10 mouse cellular contexts compared by ENCODE assay signal in the genomic region with DNA sequence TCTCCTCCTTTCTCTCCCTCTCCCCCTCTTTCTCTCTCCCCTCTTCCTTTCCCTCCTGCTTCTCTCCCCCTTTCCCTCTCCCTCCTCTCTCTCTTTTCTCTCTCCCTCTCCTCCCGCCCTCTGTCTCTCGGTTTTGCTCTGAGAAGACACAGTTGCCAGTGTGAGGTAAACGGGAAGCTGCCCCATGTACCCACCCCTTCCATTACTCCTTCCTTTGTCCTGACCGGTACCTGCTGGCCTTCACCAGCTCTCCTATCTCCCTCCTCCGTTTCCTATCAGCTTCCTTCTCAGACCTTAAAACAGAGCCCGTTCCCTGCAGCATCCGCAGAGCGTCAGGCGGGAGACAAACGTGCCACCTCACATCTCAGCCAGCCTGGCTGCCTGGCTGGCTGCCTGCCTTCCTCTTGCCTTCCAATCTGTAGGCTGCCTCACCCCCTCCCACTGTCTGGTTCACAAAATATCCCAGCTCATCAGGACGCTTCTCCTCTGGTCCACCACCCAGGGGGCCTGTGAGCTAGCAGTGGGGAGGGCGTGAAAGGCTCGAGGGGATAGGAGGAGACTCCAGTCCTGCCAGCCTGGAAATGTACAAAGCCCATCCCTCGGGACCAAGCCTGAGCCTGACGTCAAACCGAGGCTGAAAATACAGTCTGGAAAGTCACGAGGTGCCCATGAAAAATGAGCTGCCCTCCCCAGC. TPM values are rescaled to one million over a fixed set of nuclear protein-coding genes. Genes with fewer than 3 reads are reported as not detected.
DNase-seq lines count a peak whose midpoint lies in the region; ATAC-seq and TF ChIP-seq lines count a peak whose summit lies in the region.
"Had no signal": no experiment of that assay in that cellular context is flagged by ENCODE, and none has a peak within 500 bp of the region (broad histone marks: within the 10 kb centered on the region; RNA-seq: fewer than 3 reads in every experiment).

No protein-coding gene starts in this region.

- 0 out of 2 replicates have a peak overlapping the region, but pooled peaks have one; percentile 7 for H3K4me3 ChIP-seq in kidney, postnatal 0 days (replicated peaks; ENCODE audit: low read depth, low read length)
- no peak overlapping the region for H3K4me3 ChIP-seq in kidney, adult 2 months (ENCODE audit: insufficient read depth, low read depth, low read length)
- peak overlapping the region; percentile 48 for H3K4me3 ChIP-seq in heart, embryonic 10.5 days
- H3K4me3 ChIP-seq in stomach, embryonic 15.5 days (replicated peaks) = peak overlapping the region; percentile 13; the same call in 1 of the 2 replicates

- no peaks in the 10 kb centered on the region for H3K4me1 ChIP-seq in kidney, postnatal 0 days (replicated peaks; ENCODE audit: insufficient read depth, low read length)
- no peaks in the 10 kb centered on the region for H3K4me1 ChIP-seq in kidney, adult 2 months (ENCODE audit: control insufficient read depth, insufficient read depth, low read length)
- H3K4me1 ChIP-seq in heart, embryonic 10.5 days = peaks cover 11% of the 10 kb centered on the region
- peaks cover 6% of the 10 kb centered on the region; the same call in 1 of the 2 replicates for H3K4me1 ChIP-seq in stomach, embryonic 15.5 days

- no peaks in the 10 kb centered on the region for H3K36me3 ChIP-seq in kidney, postnatal 0 days (ENCODE audit: insufficient read depth, low read length)
- no peaks in the 10 kb centered on the region for H3K36me3 ChIP-seq in kidney, adult 2 months (ENCODE audit: control insufficient read depth, insufficient read depth, low read length)
- H3K36me3 ChIP-seq in heart, embryonic 10.5 days = no peaks in the 10 kb centered on the region
- H3K36me3 ChIP-seq in stomach, embryonic 15.5 days = no peaks in the 10 kb centered on the region

- 0 out of 2 replicates have a peak, but pooled peaks have one; percentile 49 for ATAC-seq in kidney, postnatal 0 days (replicated peaks; ENCODE audit: low FRiP score, low read depth)
- ATAC-seq in stomach, embryonic 15.5 days (ENCODE audit: insufficient read depth, low FRiP score, low read depth) = peak; percentile 35; the same call in 1 of the 2 replicates
- no peak for ATAC-seq in erythroblast, adult 5-6 weeks (replicated peaks; ENCODE audit: low FRiP score, poor library complexity, severe bottlenecking)

- peak; percentile 38 for DNase-seq in kidney, postnatal 0 days (ENCODE audit: low spot score)
- DNase-seq in kidney, adult 2 months = no peak
- DNase-seq in embryo, embryonic 10.5 days (ENCODE audit: low spot score) = peak; percentile 36
- DNase-seq in heart, embryonic 10.5 days (ENCODE audit: low spot score) = no peak
- peak; percentile 56 for DNase-seq in layer of hippocampus, adult 9-10 months (ENCODE audit: low spot score)
- peak; percentile 43 to 58 for DNase-seq in lung, postnatal 4 days

- TF ChIP-seq POLR2A in kidney, adult 2 months (IDR thresholded peaks at IDR 0.05; ENCODE audit: low read depth, low read length) = no peak

- H3K27me3 ChIP-seq in kidney, postnatal 0 days (ENCODE audit: insufficient read depth, low read length) = peaks cover 37% of the 10 kb centered on the region; the same call in 1 of the 2 replicates
- no peaks in the 10 kb centered on the region for H3K27me3 ChIP-seq in kidney, adult 2 months (replicated peaks; ENCODE audit: control insufficient read depth, insufficient read depth, low read length)
- H3K27me3 ChIP-seq in heart, embryonic 10.5 days (ENCODE audit: insufficient read depth, poor library complexity, severe bottlenecking) = peaks cover 68% of the 10 kb centered on the region
- no peaks in the 10 kb centered on the region; the same call in 1 of the 2 replicates for H3K27me3 ChIP-seq in stomach, embryonic 15.5 days (replicated peaks)

- H3K9me3 ChIP-seq in kidney, postnatal 0 days (replicated peaks; ENCODE audit: low read length) = no peaks in the 10 kb centered on the region
- H3K9me3 ChIP-seq in heart, embryonic 10.5 days = no peaks in the 10 kb centered on the region
- H3K9me3 ChIP-seq in stomach, embryonic 15.5 days = no peaks in the 10 kb centered on the region

- no peak overlapping the region for H3K27ac ChIP-seq in kidney, postnatal 0 days
- no peak overlapping the region for H3K27ac ChIP-seq in kidney, adult 2 months (ENCODE audit: insufficient read depth, low read depth, low read length)
- peak overlapping the region; percentile 56 for H3K27ac ChIP-seq in heart, embryonic 10.5 days
- H3K27ac ChIP-seq in stomach, embryonic 15.5 days = no peak overlapping the region

- no peak for TF ChIP-seq CTCF in kidney, postnatal 0 days (IDR thresholded peaks at IDR 0.05; ENCODE audit: low read depth)
- no peak for TF ChIP-seq CTCF in kidney, adult 2 months (conservative IDR thresholded peaks at IDR 0.05; ENCODE audit: insufficient read depth, insufficient read length, low read depth, low read length)

- no peak overlapping the region for H3K9ac ChIP-seq in kidney, postnatal 0 days (ENCODE audit: low read depth, low read length)
- no peak overlapping the region for H3K9ac ChIP-seq in stomach, embryonic 15.5 days

- H3K4me2 ChIP-seq in kidney, postnatal 0 days (ENCODE audit: low read length) = peak overlapping the region; percentile 28
- H3K4me2 ChIP-seq in stomach, embryonic 15.5 days = peak overlapping the region; percentile 52

- 3% methylated on average over 17 of the region's 17 CpGs for WGBS in kidney, postnatal 0 days
- 3% methylated on average over 17 of the region's 17 CpGs for WGBS in kidney, adult 2 months
- WGBS in heart, embryonic 10.5 days = 4% methylated on average over 17 of the region's 17 CpGs
- 5% methylated on average over 17 of the region's 17 CpGs for WGBS in stomach, embryonic 15.5 days

RNA-seq across cellular contexts. Expression of a gene that starts 17.9 kb away (rescaled TPM):
- polyA plus RNA-seq in kidney, postnatal 0 days (2015; fragmentation: Nextera tagmentation; extraction: Ambion mirVana) = not detected in 2 replicates
- polyA plus RNA-seq in kidney, adult 2 months (2012; rRNA removed) = 0.06 TPM in 1 of 2 replicates, not detected in the other
- polyA plus RNA-seq in heart, embryonic 10.5 days (2016; fragmentation: Nextera tagmentation; extraction: Ambion mirVana) = 0.15 TPM in 1 of 2 replicates, not detected in the other
- not detected in 2 replicates for polyA plus RNA-seq in stomach, embryonic 15.5 days (2015; fragmentation: Nextera tagmentation; extraction: Ambion mirVana)
- total RNA-seq in erythroblast, adult 5-6 weeks (2015; ENCODE audit: low replicate concordance) = not detected in 2 replicates
- total RNA-seq in erythroblast, adult 5-6 weeks (2017; ENCODE audit: low replicate concordance) = not detected in 2 replicates
- total RNA-seq: ES-E14; heart, postnatal 14 days had no signal

RNA-seq across cellular contexts. Expression of a gene that starts 19.1 kb away (rescaled TPM):
- polyA plus RNA-seq in kidney, postnatal 0 days (2015; fragmentation: Nextera tagmentation; extraction: Ambion mirVana) = 4.2 and 4.9 TPM in 2 replicates
- 16.0 and 19.2 TPM in 2 replicates for polyA plus RNA-seq in kidney, adult 2 months (2012; rRNA removed)
- polyA plus RNA-seq in heart, embryonic 10.5 days (2016; fragmentation: Nextera tagmentation; extraction: Ambion mirVana) = 3.0 and 3.8 TPM in 2 replicates
- polyA plus RNA-seq in stomach, embryonic 15.5 days (2015; fragmentation: Nextera tagmentation; extraction: Ambion mirVana) = 2.8 and 4.0 TPM in 2 replicates
- not detected in 2 replicates for total RNA-seq in erythroblast, adult 5-6 weeks (2015; ENCODE audit: low replicate concordance)
- total RNA-seq in erythroblast, adult 5-6 weeks (2017; ENCODE audit: low replicate concordance) = not detected in 2 replicates

RNA-seq across cellular contexts. Expression of a gene that starts 57.9 kb away (rescaled TPM):
- polyA plus RNA-seq in kidney, postnatal 0 days (2015; fragmentation: Nextera tagmentation; extraction: Ambion mirVana) = 0.09 TPM in 2 replicates
- not detected in 2 replicates for polyA plus RNA-seq in kidney, adult 2 months (2012; rRNA removed)
- polyA plus RNA-seq in heart, embryonic 10.5 days (2016; fragmentation: Nextera tagmentation; extraction: Ambion mirVana) = 2.3 and 13.0 TPM in 2 replicates
- polyA plus RNA-seq in stomach, embryonic 15.5 days (2015; fragmentation: Nextera tagmentation; extraction: Ambion mirVana) = not detected in 2 replicates
- not detected in 2 replicates for total RNA-seq in erythroblast, adult 5-6 weeks (2015; ENCODE audit: low replicate concordance)
- not detected in 2 replicates for total RNA-seq in erythroblast, adult 5-6 weeks (2017; ENCODE audit: low replicate concordance)
- total RNA-seq: heart, postnatal 14 days had no signal

Comparison
In these comparisons a context has a peak if more than half of its experiments do, and no peak if none do; other contexts are left out.
1. DNase-seq: peak in kidney, postnatal 0 days (single experiment), embryo, embryonic 10.5 days (single experiment), layer of hippocampus, adult 9-10 months (single experiment) and lung, postnatal 4 days (2 of 2); none in kidney, adult 2 months (single experiment) and heart, embryonic 10.5 days (single experiment).